Mouse (Mus musculus): ENCODE measurements around the gene Cyp3a25. TPM values are rescaled to one million over a fixed set of nuclear protein-coding genes. Genes with fewer than 3 reads are reported as not detected.
"Not testable (repeated sequence)": the region's sequence is repeated elsewhere in the genome, so short reads cannot be mapped to it uniquely, and the experiment has no call there.

The Cyp3a25 gene
- under 1 TPM in 1 of 2 experiments, not detected in 1; 0.20 TPM for total RNA-seq (2021)
- long read RNA-seq, experiment 1, result 0 reads
- long read RNA-seq, experiment 2, result 0 reads

DNA sequence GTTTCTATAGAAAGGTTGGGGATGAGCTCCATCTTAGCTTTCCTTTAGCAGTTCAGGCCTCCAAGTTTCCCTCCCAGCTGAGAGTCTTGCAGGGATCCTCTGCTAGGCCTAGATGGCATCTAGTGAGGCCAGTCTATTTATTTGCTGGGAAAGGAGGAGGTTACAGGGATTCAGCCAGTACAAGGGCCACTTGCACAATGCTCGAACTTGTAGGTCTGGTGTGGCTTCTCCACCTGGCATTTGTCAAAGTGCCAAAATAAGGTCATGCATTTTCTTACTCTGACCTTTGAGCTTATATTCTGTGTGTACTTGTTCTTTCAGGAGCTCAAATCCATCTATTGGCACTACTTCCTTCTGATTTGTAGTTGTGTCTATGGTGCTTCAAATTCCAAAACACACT, at the start of gene Cyp3a25:
Gene Cyp3a25 (minus strand): TSS at position 110 of the 400 bp plus-strand sequence.
- DNase-seq (ENCODE audit: low spot score in 2 of 2), result not testable (repeated sequence)

DNA sequence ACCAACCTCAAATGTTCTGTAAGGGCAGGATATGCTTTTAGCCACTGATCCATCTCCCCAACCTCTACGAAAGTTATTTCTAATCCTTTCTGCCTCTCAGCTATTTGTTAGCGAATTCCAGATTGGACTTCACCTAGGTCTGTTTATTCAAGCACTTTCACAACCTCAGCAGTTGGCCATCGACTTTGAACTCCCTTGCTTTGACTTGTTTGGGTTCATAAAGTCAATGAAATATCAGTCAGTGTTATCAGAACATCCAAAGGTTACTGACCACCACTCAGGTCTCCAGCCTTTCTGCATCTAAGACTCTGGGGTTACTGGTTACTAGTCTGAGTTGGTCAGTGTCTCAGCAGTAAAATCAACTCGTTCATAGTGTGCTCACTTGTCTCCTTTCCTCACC, 11.7 kb upstream of the Cyp3a25 start:
- DNase-seq (ENCODE audit: low spot score in 2 of 2), result no peak

DNA sequence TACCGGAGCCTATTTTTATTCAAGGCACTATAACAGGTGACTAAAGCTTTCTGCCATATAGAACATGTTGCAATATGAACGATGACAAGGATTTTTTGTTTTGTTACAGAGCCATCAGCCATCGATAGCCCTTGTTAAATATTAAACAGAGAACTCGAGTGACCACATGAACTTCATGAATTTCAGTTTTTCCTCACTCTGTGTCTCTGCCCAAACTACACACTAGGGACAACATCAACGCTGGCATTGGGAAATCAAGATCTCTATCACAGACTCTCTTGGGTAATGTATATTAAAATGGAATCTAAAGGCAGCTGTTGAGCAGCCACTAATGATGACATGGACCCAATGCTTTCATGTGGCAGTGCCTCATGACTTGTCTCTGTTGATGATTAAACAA, 8.9 kb upstream of the Cyp3a25 start:
- no peak for DNase-seq (ENCODE audit: low spot score in 2 of 2)

DNA sequence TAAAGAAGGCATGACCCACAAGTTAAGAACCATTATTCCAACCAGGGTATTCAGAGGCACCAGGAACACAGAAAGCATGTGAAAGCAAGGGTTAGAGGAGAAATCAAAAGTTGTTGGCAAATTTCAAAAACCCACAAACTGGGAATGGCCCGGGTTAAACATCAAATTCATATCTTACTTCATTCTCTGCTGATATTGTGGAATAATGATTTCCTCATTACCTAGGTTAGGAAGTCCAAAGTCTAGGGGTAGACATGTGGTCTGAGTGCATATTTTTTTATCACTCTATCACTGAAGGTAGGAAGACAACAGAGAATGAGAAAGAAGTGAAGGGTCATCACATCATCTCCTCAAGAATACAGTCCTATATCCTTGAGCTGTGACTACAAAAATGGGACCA, 1.8 kb upstream of the Cyp3a25 start:
- DNase-seq (ENCODE audit: low spot score in 2 of 2), result no peak

DNA sequence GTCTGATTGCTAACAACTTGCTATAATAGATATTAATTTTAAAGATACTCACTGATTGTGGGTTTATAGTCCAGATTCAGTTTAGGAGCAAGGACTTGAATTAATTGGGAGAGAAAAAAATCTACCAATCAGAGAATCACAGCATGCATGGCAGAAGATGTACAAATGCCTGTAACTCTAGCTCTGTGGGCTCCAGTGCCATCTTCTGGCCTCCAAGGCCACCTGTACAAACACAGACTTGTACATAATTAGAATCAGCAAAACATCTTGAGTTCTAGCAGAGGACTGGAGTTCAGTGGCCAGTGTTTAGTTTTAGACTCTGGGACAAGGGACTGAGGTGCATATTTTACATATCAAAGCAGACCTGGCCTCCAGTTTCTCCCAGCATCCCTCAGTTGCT, 42.3 kb downstream of the Cyp3a25 start:
- DNase-seq (ENCODE audit: low spot score in 2 of 2), result no peak

Other genes starting within 250 kb of the Cyp3a25 start
- under 1 TPM in 1 of 2 experiments, not detected in 1; 0.36 TPM for gene Cyp3a44, start 203.7 kb downstream of the Cyp3a25 start, total RNA-seq (2021)
- gene Cyp3a11, start 129.7 kb downstream of the Cyp3a25 start, total RNA-seq (2021), result not detected
- gene Cyp3a59, start 69.6 kb upstream of the Cyp3a25 start, total RNA-seq (2021), result not detected
- gene Gm5565, start 150.9 kb upstream of the Cyp3a25 start, total RNA-seq (2021), result not detected
- not detected for gene Gm6309, start 161.1 kb upstream of the Cyp3a25 start, total RNA-seq (2021)
- gene 1700001J03Rik, start 175.7 kb upstream of the Cyp3a25 start, total RNA-seq (2021), result under 1 TPM; 0.73 to 0.99 TPM
- gene Rnf6, start 211.9 kb upstream of the Cyp3a25 start, total RNA-seq (2021), result 10 to 100 TPM; 47.2 to 74.5 TPM
- 10 to 100 TPM; 43.5 to 91.1 TPM for gene Cdk8, start 221.6 kb upstream of the Cyp3a25 start, total RNA-seq (2021)